Mouse (Mus musculus): ENCODE measurements around the gene Mettl1. TPM values are rescaled to one million over a fixed set of nuclear protein-coding genes. Genes with fewer than 3 reads are reported as not detected.

Mettl1 gene
- polyA plus RNA-seq, 1 experiment = 15.7 TPM

DNA sequence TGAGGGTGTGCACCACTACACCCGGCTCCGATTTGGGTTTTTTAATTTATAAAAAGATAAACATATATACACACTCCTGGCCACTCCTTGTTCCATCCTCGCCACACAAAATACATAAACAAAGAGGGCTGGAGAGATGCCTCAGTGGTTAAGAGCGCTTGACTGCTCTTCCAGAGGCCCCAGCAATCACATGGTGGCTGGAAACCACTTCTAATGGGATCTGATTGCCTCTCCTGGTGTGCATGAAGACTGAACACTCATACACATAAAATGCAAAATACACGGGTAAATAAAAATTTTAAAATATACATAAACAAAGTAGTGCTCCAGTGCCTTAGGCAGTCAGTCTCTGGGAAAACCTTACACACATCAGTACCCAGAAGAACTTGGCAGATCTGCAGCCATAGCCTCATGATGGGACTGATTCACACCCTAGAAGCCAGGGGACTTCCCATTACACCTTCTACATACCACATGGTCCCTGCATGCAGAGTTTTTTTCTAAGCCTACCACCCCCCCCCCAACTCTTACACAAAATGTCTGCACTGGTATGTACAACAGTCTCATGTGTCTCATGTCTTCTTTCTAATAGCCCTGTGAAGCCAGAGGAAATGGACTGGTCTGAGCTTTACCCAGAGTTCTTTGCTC is 1.4 kb downstream of the Mettl1 start:
- Histone ChIP-seq H3K4me3 (ENCODE audit: control insufficient read depth, insufficient read depth, low read length) (peak overlapping the region; percentile 69; the same call in 1 of the 2 replicates), H3K27me3 (ENCODE audit: control insufficient read depth, insufficient read depth, low read length) (peaks cover 10% of the 10 kb centered on the region; the same call in 1 of the 2 replicates), H3K36me3 (ENCODE audit: control insufficient read depth, insufficient read depth, low read length) (no peaks in the 10 kb centered on the region), H3K27ac (ENCODE audit: control insufficient read depth, insufficient read depth, low read length) (no peak overlapping the region), H3K4me1 (replicated peaks; ENCODE audit: control insufficient read depth, insufficient read depth, low read length) (peaks cover 13% of the 10 kb centered on the region)
- no peak for DNase-seq
- 15% methylated on average over 5 of the region's 5 CpGs for WGBS
- no peak for TF ChIP-seq POLR2A (IDR thresholded peaks at IDR 0.05; ENCODE audit: control insufficient read depth, extremely low read depth, insufficient read depth, low read length, poor library complexity)
- no peak for TF ChIP-seq CTCF (IDR thresholded peaks at IDR 0.05; ENCODE audit: borderline replicate concordance, control insufficient read depth, extremely low read depth, insufficient read depth, low read length, poor library complexity)

DNA sequence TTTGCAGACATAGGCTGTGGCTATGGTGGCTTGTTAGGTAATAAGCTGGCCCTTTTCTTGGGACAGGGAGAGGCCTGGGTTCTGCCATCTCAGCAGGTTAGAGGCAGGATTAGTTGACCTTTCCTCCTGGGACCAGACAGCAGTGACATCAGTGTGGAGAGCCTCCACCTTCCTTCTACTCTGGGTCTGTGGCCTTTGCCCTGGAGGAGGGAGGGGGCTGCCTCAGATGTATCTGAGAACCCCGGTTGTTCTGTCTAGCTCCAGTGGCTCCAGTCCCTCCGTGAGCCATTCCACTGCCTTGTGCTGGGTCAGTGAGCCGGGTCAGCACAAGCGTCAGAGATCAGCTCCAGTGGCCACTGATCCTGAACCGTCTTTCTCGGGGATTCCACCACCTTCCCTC is 2.0 kb downstream of the Mettl1 start:
- no peak overlapping the region for H3K4me3 ChIP-seq (ENCODE audit: control insufficient read depth, insufficient read depth, low read length)
- peaks cover 11% of the 10 kb centered on the region; the same call in 1 of the 2 replicates for H3K27me3 ChIP-seq (ENCODE audit: control insufficient read depth, insufficient read depth, low read length)
- no peak for DNase-seq
- TF ChIP-seq CTCF (IDR thresholded peaks at IDR 0.05; ENCODE audit: borderline replicate concordance, control insufficient read depth, extremely low read depth, insufficient read depth, low read length, poor library complexity) = no peak
- no peak for TF ChIP-seq POLR2A (IDR thresholded peaks at IDR 0.05; ENCODE audit: control insufficient read depth, extremely low read depth, insufficient read depth, low read length, poor library complexity)
- H3K4me1 ChIP-seq (replicated peaks; ENCODE audit: control insufficient read depth, insufficient read depth, low read length) = peaks cover 13% of the 10 kb centered on the region
- WGBS = 94% methylated on average over 6 of the region's 6 CpGs
- no peaks in the 10 kb centered on the region for H3K36me3 ChIP-seq (ENCODE audit: control insufficient read depth, insufficient read depth, low read length)
- H3K27ac ChIP-seq (ENCODE audit: control insufficient read depth, insufficient read depth, low read length) = no peak overlapping the region

DNA sequence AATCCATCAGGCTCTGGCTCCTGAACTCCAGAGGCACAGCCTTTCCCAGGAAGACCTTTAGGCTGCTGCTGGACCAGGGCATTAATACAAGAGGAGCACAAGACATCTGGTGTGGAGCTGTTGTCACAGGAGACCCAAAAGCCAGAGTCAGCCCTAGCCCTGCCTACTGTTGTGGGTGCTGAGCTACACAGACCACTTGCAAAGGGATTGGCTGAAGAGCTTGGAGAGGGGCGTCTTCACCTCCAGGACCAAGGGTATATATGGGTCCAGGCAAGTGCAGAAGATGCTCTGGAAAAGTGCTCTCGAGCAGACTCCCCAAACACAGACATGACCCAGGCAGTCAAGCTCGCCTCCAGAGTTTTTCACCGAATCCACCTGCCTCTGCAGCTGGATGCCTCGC is 6.7 kb downstream of the Mettl1 start, which contains the start of gene Cyp27b1:
Gene Cyp27b1 (plus strand): TSS at position 297 of the 400 bp plus-strand sequence.
- WGBS = 65% methylated on average over 5 of the region's 5 CpGs
- H3K4me3 ChIP-seq (ENCODE audit: control insufficient read depth, insufficient read depth, low read length) = peak within 1 kb of the TSS; percentile 10; the same call in 1 of the 2 replicates

DNA sequence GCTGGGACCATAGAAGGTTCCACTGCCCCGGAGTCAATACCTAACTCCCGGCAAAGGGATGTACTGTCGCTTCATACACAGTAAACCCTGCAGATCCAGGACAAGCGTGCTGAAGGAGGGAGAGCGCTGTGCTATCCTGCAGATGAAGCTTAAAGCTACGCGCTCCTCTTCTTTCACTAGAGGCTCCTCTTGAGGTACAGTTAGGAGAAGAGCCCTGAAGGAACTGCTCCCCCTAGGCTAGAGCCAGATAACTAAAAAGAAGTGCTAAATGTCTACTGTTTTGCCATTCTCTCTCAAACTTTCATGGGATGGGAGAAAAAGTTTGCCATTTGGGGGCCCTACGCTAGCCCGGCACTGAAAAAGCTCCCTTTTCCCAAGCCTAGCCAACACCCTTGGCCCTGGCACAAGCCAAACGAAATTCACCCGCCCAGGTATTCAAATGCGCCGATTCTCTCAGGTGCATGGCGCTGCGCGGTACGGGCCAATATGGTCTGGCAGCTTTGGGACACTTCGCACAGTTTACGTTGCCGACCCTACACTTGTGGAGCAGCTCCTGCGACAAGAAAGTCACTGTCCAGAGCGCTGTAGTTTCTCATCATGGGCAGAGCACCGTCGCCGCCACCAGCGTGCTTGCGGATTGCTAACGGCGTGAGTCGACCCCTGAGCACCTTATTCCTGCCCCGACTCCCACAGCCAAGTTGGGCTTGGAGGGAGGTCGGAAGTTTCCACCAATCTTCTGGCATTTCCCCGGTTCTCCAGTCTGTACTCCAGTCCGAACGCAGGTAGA is 7.6 kb downstream of the Mettl1 start:
- 10% methylated on average over 35 of the region's 35 CpGs for WGBS
- Histone ChIP-seq H3K36me3 (ENCODE audit: control insufficient read depth, insufficient read depth, low read length) (no peaks in the 10 kb centered on the region), H3K4me1 (replicated peaks; ENCODE audit: control insufficient read depth, insufficient read depth, low read length) (peaks cover 24% of the 10 kb centered on the region), H3K4me3 (ENCODE audit: control insufficient read depth, insufficient read depth, low read length) (peak overlapping the region; percentile 10; the same call in 1 of the 2 replicates), H3K27ac (ENCODE audit: control insufficient read depth, insufficient read depth, low read length) (no peak overlapping the region), H3K27me3 (ENCODE audit: control insufficient read depth, insufficient read depth, low read length) (peaks cover 18% of the 10 kb centered on the region)
- no peak for DNase-seq
- TF ChIP-seq POLR2A (IDR thresholded peaks at IDR 0.05; ENCODE audit: control insufficient read depth, extremely low read depth, insufficient read depth, low read length, poor library complexity) (no peak), CTCF (IDR thresholded peaks at IDR 0.05; ENCODE audit: borderline replicate concordance, control insufficient read depth, extremely low read depth, insufficient read depth, low read length, poor library complexity) (no peak)

More for the DNA sequence above, 6.7 kb downstream of the Mettl1 start, which contains the start of gene Cyp27b1:
- DNase-seq = no peak
- no peak within 1 kb of the TSS for H3K27ac ChIP-seq (ENCODE audit: control insufficient read depth, insufficient read depth, low read length)
- H3K36me3 ChIP-seq (ENCODE audit: control insufficient read depth, insufficient read depth, low read length) = no peaks in the 10 kb centered on the region
- peaks cover 24% of the 10 kb centered on the region for H3K4me1 ChIP-seq (replicated peaks; ENCODE audit: control insufficient read depth, insufficient read depth, low read length)
- H3K27me3 ChIP-seq (ENCODE audit: control insufficient read depth, insufficient read depth, low read length) = peaks cover 18% of the 10 kb centered on the region
- TF ChIP-seq CTCF (IDR thresholded peaks at IDR 0.05; ENCODE audit: borderline replicate concordance, control insufficient read depth, extremely low read depth, insufficient read depth, low read length, poor library complexity) (no peak), POLR2A (IDR thresholded peaks at IDR 0.05; ENCODE audit: control insufficient read depth, extremely low read depth, insufficient read depth, low read length, poor library complexity) (no peak)

DNA sequence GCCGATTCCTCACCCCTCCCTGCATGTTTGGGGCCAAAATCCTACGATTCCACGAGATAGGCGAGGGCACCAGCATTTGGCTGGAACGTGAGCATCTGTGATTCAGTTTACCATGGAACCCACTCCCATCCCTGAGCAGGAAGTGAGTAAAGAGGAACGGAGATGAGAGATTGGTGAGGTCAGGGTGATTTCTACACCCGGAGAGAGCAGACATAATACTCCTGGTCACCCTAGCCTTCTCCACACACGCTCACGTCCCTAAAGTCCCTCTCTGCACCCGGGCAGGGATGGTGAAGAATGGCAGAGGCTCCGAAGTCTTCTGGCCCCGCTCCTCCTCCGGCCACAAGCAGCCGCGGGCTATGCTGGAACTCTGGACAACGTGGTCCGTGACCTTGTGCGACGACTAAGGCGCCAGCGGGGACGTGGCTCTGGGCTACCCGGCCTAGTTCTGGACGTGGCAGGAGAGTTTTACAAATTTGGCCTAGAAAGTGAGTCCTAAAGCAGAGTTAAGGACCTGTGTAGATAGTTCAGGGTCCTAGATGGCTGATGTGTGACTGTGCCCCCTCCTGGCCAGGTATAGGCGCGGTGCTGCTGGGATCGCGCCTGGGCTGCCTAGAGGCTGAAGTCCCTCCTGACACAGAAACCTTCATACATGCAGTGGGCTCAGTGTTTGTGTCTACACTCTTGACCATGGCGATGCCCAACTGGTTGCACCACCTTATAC is 8.3 kb downstream of the Mettl1 start:
- Histone ChIP-seq H3K4me3 (ENCODE audit: control insufficient read depth, insufficient read depth, low read length) (no peak overlapping the region), H3K4me1 (replicated peaks; ENCODE audit: control insufficient read depth, insufficient read depth, low read length) (peaks cover 24% of the 10 kb centered on the region), H3K36me3 (ENCODE audit: control insufficient read depth, insufficient read depth, low read length) (no peaks in the 10 kb centered on the region), H3K27me3 (ENCODE audit: control insufficient read depth, insufficient read depth, low read length) (peaks cover 18% of the 10 kb centered on the region), H3K27ac (ENCODE audit: control insufficient read depth, insufficient read depth, low read length) (no peak overlapping the region)
- no peak for TF ChIP-seq POLR2A (IDR thresholded peaks at IDR 0.05; ENCODE audit: control insufficient read depth, extremely low read depth, insufficient read depth, low read length, poor library complexity)
- TF ChIP-seq CTCF (IDR thresholded peaks at IDR 0.05; ENCODE audit: borderline replicate concordance, control insufficient read depth, extremely low read depth, insufficient read depth, low read length, poor library complexity) = 0 out of 2 replicates have a peak, but pooled peaks have one; percentile 26
- 7% methylated on average over 29 of the region's 29 CpGs for WGBS
- peak; percentile 25 for DNase-seq

DNA sequence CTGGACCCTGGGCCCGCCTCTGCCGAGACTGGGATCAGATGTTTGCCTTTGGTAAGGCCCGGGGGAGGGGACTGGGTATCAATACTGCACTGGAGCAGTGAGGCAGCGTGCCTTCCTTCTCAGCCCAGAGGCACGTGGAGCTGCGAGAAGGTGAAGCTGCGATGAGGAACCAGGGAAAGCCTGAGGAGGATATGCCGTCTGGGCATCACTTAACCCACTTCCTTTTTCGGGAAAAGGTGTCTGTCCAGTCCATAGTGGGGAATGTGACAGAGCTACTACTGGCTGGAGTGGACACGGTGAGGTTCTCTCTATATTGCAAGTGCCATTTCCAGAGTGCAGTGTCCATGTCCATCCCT is 8.9 kb downstream of the Mettl1 start:
- H3K27me3 ChIP-seq (ENCODE audit: control insufficient read depth, insufficient read depth, low read length) = peaks cover 18% of the 10 kb centered on the region
- no peak overlapping the region for H3K4me3 ChIP-seq (ENCODE audit: control insufficient read depth, insufficient read depth, low read length)
- WGBS = 8% methylated on average over 10 of the region's 10 CpGs
- no peak overlapping the region for H3K27ac ChIP-seq (ENCODE audit: control insufficient read depth, insufficient read depth, low read length)
- no peak for TF ChIP-seq CTCF (IDR thresholded peaks at IDR 0.05; ENCODE audit: borderline replicate concordance, control insufficient read depth, extremely low read depth, insufficient read depth, low read length, poor library complexity)
- TF ChIP-seq POLR2A (IDR thresholded peaks at IDR 0.05; ENCODE audit: control insufficient read depth, extremely low read depth, insufficient read depth, low read length, poor library complexity) = no peak
- DNase-seq = no peak
- peaks cover 24% of the 10 kb centered on the region for H3K4me1 ChIP-seq (replicated peaks; ENCODE audit: control insufficient read depth, insufficient read depth, low read length)
- H3K36me3 ChIP-seq (ENCODE audit: control insufficient read depth, insufficient read depth, low read length) = no peaks in the 10 kb centered on the region
